Mouse (Mus musculus) thymus, postnatal 36 days (tissue): ENCODE results near the gene Armc7.
"Not testable (repeated sequence)": the region's sequence is repeated elsewhere in the genome, so short reads cannot be mapped to it uniquely, and the experiment has no call there.

ENCODE experiments used
- DNase-seq, 2 experiments: peaks; one replicate each; pipeline ENCODE4 v3.0.0; 2022; ENCODE audit warnings: mixed read lengths in 2 of 2

Armc7 gene

GRCm38 (mm10) chr11:115456182-115456581 lies 19.3 kb upstream of the Armc7 start:
- no peak for DNase-seq

- peak in 1 of 2 experiments; percentile 30 for DNase-seq
Observed at GRCm38 (mm10) chr11:115457405-115457804, 18.1 kb upstream of the Armc7 start.

- DNase-seq: peak in 1 of 2 experiments; percentile 57
Observed at GRCm38 (mm10) chr11:115460976-115461375, 14.5 kb upstream of the Armc7 start.

- DNase-seq: peak; percentile 65 to 80
Observed at GRCm38 (mm10) chr11:115461846-115462242, 13.6 kb upstream of the Armc7 start.

- DNase-seq: peak; percentile 83 to 89
Observed at GRCm38 (mm10) chr11:115462243-115462891, 13.1 kb upstream of the Armc7 start, which contains the start of gene Slc16a5. Gene Slc16a5 (plus strand): TSS chr11:115462474.

GRCm38 (mm10) chr11:115463397-115463796 lies 12.1 kb upstream of the Armc7 start:
- DNase-seq: peak; percentile 67 to 79

- DNase-seq: peak; percentile 61 to 65
Observed at GRCm38 (mm10) chr11:115464851-115465250, 10.6 kb upstream of the Armc7 start.

- no peak for DNase-seq
Observed at GRCm38 (mm10) chr11:115467217-115467618, 8.2 kb upstream of the Armc7 start.

GRCm38 (mm10) chr11:115472183-115472582 lies 3.3 kb upstream of the Armc7 start:
- no peak for DNase-seq

- DNase-seq: peak; percentile 93 to 97
Observed at GRCm38 (mm10) chr11:115473626-115474275, 1.7 kb upstream of the Armc7 start.

- no peak for DNase-seq
Observed at GRCm38 (mm10) chr11:115475758-115476237, 331 bp downstream of the Armc7 start.

GRCm38 (mm10) chr11:115476630-115477029 lies 1.2 kb downstream of the Armc7 start:
- DNase-seq: peak in 1 of 2 experiments; percentile 9

- not testable (repeated sequence) for DNase-seq
Observed at GRCm38 (mm10) chr11:115477388-115477787, 1.9 kb downstream of the Armc7 start.

GRCm38 (mm10) chr11:115478296-115478938 lies 3.0 kb downstream of the Armc7 start:
- no peak for DNase-seq

GRCm38 (mm10) chr11:115481553-115482259 lies 6.2 kb downstream of the Armc7 start:
- DNase-seq: peak; percentile 48 to 72

GRCm38 (mm10) chr11:115483278-115483677 lies 7.8 kb downstream of the Armc7 start:
- DNase-seq: no peak

GRCm38 (mm10) chr11:115483726-115484125 lies 8.3 kb downstream of the Armc7 start:
- DNase-seq: peak; percentile 74 to 82

- no peak for DNase-seq
Observed at GRCm38 (mm10) chr11:115485155-115485554, 9.7 kb downstream of the Armc7 start.

- no peak for DNase-seq
Observed at GRCm38 (mm10) chr11:115488551-115489104, 13.2 kb downstream of the Armc7 start.

- DNase-seq: peak in 1 of 2 experiments; percentile 29
Observed at GRCm38 (mm10) chr11:115490441-115491355, 15.2 kb downstream of the Armc7 start.

- peak; percentile 82 to 88 for DNase-seq
Observed at GRCm38 (mm10) chr11:115491356-115492083, 16.1 kb downstream of the Armc7 start, which contains the start of gene Nt5c. Gene Nt5c (minus strand): TSS chr11:115491862.
